Mouse (Mus musculus): ENCODE data around the gene BC024978. TPM values are rescaled to one million over a fixed set of nuclear protein-coding genes. Genes with fewer than 3 reads are reported as not detected.
A peak's percentile ranks its signal among the peaks of the same experiment; 100 is the strongest.
"Not testable (repeated sequence)": the region's sequence is repeated elsewhere in the genome, so short reads cannot be mapped to it uniquely, and the experiment has no call there.

The BC024978 gene
- polyA plus RNA-seq, 1 experiment from 2014 or later = 4.3 TPM

DNA sequence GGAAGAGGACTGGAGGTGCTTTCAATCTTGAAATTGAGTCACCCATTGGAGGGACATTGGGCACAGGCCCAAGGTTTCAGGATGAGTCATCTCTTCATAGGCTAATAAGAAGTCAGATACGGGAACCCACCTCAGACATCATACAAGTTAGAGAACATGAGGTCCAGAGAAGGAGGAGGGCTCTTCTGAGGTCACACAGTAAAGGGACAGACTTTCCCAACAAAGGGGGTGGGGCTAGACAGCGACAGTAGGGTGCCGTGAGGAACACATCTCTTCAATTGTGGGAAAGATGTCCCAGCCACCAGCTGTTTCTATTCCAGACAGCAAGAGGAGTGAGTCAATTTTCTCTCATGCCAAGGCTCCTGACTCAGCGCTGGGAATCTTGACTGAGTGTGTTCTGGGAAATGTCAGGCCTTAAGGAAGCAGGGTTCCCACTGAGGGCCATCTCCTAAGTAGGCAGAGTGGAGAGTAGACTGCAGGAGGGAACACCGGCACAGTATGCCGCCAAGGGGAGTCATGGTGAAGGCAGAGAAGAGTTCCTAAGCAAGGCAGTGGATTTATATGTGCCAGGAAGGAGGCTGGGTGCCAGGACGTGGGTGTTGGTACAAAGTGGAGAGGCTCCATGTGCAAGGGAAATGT is 36.2 kb downstream of the BC024978 start:
- no peaks in the 10 kb centered on the region for H3K9me3 ChIP-seq
- no peak for DNase-seq (ENCODE audit: extremely low spot score, low spot score)
- peaks cover 45% of the 10 kb centered on the region for H3K4me1 ChIP-seq
- WGBS = 85% methylated on average over 7 of the region's 7 CpGs
- H3K27me3 ChIP-seq (ENCODE audit: poor library complexity, severe bottlenecking) = no peaks in the 10 kb centered on the region
- peak overlapping the region; percentile 88 for H3K27ac ChIP-seq
- H3K4me3 ChIP-seq = peak overlapping the region; percentile 63; the same call in 1 of the 2 replicates
- no peaks in the 10 kb centered on the region for H3K36me3 ChIP-seq (replicated peaks)

DNA sequence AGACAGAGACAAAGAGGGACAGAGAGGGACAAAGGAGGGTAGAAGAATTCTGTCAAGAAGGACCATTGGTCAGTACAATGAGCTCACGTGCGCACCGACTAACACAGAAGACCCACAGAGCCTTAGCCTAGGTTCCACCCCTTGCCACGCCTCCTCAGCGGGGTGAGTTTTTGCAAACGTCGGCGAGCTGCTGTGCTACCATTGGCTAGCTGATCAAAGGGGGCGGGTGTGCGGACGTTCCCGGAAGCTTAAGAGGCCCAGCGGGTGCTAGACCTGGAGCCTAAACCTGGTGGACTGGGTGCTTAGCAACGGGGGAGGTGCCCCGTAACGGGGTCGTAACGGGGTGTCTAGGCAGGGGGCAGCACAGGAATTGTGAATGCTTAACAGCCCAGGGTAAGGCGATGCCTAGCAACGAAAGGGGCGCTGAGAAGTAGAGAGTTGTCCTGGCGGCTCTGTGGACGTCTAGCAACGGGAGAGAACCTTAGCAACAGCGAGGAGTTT is 37.2 kb downstream of the BC024978 start, which contains the start of gene Coq8b:
Gene Coq8b (plus strand): TSS at position 243 of the 501 bp plus-strand sequence.
- H3K36me3 ChIP-seq (replicated peaks) = peaks cover 7% of the 10 kb centered on the region
- H3K9me3 ChIP-seq = no peaks in the 10 kb centered on the region
- peak within 1 kb of the TSS; percentile 63 for H3K4me3 ChIP-seq
- peak within 1 kb of the TSS; percentile 88 for H3K27ac ChIP-seq
- no peaks in the 10 kb centered on the region for H3K27me3 ChIP-seq (ENCODE audit: poor library complexity, severe bottlenecking)
- under 1% methylated on average over 25 of the region's 25 CpGs for WGBS
- H3K4me1 ChIP-seq = peaks cover 35% of the 10 kb centered on the region
- DNase-seq (ENCODE audit: extremely low spot score, low spot score) = peak; percentile 98

DNA sequence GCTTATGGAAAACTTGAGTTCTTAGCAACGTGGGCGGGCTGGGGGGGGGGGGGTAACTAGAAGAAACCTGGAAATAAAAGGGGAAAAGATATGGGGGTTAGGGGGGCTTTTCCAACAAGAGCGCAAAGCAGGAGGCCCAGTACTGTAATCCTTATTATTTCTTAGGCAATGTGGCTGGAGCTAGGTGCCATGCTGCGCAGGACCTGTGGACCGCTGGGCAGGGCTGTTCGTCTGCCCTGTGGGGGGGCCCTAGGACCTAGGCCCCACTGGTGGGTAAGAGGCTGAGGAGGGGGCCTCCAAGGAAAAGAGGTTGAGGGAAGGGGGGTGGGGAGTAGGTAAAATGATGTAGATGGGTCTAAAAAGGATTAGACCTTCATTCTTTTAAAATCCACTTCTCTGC is 37.7 kb downstream of the BC024978 start:
- no peaks in the 10 kb centered on the region for H3K9me3 ChIP-seq
- WGBS = 2% methylated on average over 6 of the region's 6 CpGs
- H3K27ac ChIP-seq = peak overlapping the region; percentile 88
- H3K4me1 ChIP-seq = peaks cover 31% of the 10 kb centered on the region
- no peak for DNase-seq (ENCODE audit: extremely low spot score, low spot score)
- H3K36me3 ChIP-seq (replicated peaks) = peaks cover 11% of the 10 kb centered on the region
- H3K27me3 ChIP-seq (ENCODE audit: poor library complexity, severe bottlenecking) = no peaks in the 10 kb centered on the region
- peak overlapping the region; percentile 63 for H3K4me3 ChIP-seq

DNA sequence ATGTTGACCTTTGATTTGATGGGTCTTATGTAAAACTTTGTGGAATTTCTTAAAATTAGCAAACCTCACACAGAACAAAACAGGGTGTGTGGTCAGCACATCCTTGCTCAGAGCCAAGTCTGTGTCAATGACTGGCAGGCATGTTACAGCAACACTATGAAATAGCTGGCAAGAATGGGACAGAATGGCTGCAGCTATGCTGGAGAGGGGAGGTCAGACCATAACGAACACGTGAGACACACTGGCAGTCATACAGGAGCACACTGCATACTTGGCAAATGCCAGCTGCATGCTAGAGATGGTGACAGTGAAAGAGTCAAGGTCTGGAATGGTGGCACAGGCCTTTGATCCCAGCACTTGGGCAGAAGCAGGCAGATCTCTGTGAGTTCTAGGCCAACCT is 40.1 kb downstream of the BC024978 start:
- 94% methylated on average over 2 of the region's 2 CpGs for WGBS
- DNase-seq (ENCODE audit: extremely low spot score, low spot score) = no peak
- Histone ChIP-seq H3K36me3 (replicated peaks) (peaks cover 20% of the 10 kb centered on the region), H3K27ac (no peak overlapping the region), H3K27me3 (ENCODE audit: poor library complexity, severe bottlenecking) (no peaks in the 10 kb centered on the region), H3K9me3 (no peaks in the 10 kb centered on the region), H3K4me1 (peaks cover 25% of the 10 kb centered on the region), H3K4me3 (no peak overlapping the region)

DNA sequence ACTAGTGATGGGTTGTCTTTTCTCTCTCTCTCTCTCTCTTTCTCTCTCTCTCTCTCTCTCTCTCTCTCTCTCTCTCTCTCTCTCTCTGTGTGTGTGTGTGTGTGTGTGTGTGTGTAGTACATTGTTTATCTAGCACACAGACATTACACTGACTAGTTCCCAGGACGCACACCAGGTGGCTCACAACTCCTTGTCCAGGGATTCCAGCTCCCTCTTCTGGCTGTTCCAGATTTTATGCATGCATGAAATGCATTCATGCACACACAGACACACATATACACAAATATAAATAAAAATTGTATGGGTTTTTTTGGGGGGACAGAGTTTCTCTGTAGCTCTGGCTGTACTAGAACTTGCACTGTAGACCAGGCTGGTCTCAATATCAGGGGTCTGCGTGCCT is 41.9 kb downstream of the BC024978 start:
- H3K27ac ChIP-seq = no peak overlapping the region
- H3K4me3 ChIP-seq = no peak overlapping the region
- DNase-seq (ENCODE audit: extremely low spot score, low spot score) = no peak
- H3K4me1 ChIP-seq = peaks cover 17% of the 10 kb centered on the region
- H3K9me3 ChIP-seq = no peaks in the 10 kb centered on the region
- no peaks in the 10 kb centered on the region for H3K27me3 ChIP-seq (ENCODE audit: poor library complexity, severe bottlenecking)
- WGBS = 98% methylated on average over 2 of the region's 2 CpGs
- peaks cover 29% of the 10 kb centered on the region for H3K36me3 ChIP-seq (replicated peaks)

DNA sequence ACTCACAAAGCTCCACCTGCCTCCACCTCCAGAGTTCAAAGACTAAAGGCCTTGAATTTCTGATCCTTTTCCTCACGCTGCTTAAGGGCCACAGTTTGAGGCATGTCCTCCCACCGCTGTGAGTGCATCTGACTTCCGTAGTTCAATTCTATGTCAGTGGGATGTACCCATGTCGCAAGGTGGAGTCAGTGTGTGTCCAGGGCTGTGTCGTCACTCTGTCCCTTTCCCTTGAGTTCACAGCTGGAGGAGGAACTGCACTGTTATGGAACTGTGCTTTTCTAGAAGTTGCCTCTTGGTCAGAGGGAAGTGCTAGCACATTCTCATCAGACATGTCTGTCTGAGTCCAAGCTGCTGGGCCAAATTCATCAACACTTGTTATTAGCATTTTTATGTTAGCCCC is 43.0 kb downstream of the BC024978 start:
- no peak overlapping the region for H3K4me3 ChIP-seq
- H3K9me3 ChIP-seq = 0 out of 2 replicates have a peak, but pooled peaks cover 3% of the 10 kb centered on the region
- H3K36me3 ChIP-seq (replicated peaks) = peaks cover 39% of the 10 kb centered on the region
- peaks cover 9% of the 10 kb centered on the region for H3K4me1 ChIP-seq
- WGBS = 94% methylated on average over 5 of the region's 5 CpGs
- no peaks in the 10 kb centered on the region for H3K27me3 ChIP-seq (ENCODE audit: poor library complexity, severe bottlenecking)
- no peak overlapping the region for H3K27ac ChIP-seq
- no peak for DNase-seq (ENCODE audit: extremely low spot score, low spot score)

DNA sequence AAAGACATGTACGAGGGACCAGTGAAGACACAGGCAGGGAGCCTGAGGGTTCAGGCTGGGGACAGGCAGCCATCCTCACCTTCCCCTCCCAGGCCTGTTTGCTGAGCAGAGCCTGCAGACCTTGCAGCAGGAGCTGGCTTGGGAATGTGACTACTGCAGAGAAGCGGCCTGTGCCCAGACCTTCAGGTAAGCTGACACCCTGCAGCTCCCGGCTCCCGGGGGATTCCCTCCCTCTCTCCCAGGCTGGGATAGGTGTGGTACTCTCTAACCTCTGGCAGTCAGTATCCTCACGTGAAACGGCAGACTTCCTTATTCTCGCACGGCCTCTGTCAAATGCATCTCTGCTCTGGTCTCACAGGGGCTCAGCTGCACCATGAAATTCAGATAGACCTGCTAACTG is 47.6 kb downstream of the BC024978 start:
- H3K4me3 ChIP-seq = no peak overlapping the region
- H3K27me3 ChIP-seq (ENCODE audit: poor library complexity, severe bottlenecking) = no peaks in the 10 kb centered on the region
- no peaks in the 10 kb centered on the region for H3K4me1 ChIP-seq
- 71% methylated on average over 8 of the region's 8 CpGs for WGBS
- H3K36me3 ChIP-seq (replicated peaks) = peaks cover 64% of the 10 kb centered on the region
- no peak overlapping the region for H3K27ac ChIP-seq
- DNase-seq (ENCODE audit: extremely low spot score, low spot score) = no peak
- H3K9me3 ChIP-seq = 0 out of 2 replicates have a peak, but pooled peaks cover 3% of the 10 kb centered on the region

DNA sequence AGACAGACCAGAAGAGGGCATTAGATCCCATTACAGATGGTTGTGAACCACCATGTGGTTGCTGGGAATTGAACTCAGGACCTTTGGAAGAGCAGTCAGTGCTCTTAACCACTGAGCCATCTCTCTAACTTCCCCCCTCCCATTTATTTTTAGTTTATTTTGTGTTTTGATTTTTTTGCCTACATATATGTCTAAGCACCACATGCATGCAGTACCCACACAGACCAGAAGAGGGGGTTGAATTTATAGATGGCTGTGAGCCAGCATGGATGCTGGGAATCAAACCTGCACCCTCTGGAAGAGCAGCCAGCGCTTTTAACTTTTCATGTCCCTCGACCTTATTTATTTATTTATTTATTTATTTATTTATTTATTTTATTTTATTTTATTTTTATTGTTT is 48.5 kb downstream of the BC024978 start:
- not testable (repeated sequence) for H3K4me1 ChIP-seq; H3K4me3 ChIP-seq; H3K27me3 ChIP-seq (ENCODE audit: poor library complexity, severe bottlenecking); DNase-seq (ENCODE audit: extremely low spot score, low spot score); H3K27ac ChIP-seq; H3K9me3 ChIP-seq
- H3K36me3 ChIP-seq (replicated peaks) = peaks cover 64% of the 10 kb centered on the region
- 86% methylated on average over 2 of the region's 2 CpGs for WGBS

DNA sequence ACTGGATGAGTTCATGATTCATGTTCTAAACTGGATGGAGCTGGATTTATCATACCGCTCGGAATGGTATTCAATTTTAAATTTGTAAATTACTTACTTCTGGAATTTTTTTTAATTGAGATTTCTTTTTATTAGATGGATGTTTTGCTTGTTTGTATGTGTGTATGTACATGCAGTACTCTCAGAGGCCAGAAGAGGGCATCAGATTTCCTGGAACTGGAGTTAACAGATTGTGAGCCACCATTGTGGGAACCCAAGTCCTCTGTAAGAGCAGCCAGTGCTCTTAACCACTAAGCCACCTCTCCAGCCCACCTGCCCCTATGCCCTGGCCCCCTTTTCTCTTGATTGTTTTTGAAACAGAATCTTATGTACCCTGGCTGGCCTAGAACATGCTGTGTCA is 53.6 kb downstream of the BC024978 start:
- Histone ChIP-seq H3K9me3 (no peaks in the 10 kb centered on the region), H3K27ac (no peak overlapping the region), H3K4me3 (no peak overlapping the region), H3K4me1 (no peaks in the 10 kb centered on the region), H3K27me3 (ENCODE audit: poor library complexity, severe bottlenecking) (no peaks in the 10 kb centered on the region), H3K36me3 (replicated peaks) (peaks cover 60% of the 10 kb centered on the region)
- DNase-seq (ENCODE audit: extremely low spot score, low spot score) = no peak
- WGBS = 85% methylated on average over 2 of the region's 2 CpGs

DNA sequence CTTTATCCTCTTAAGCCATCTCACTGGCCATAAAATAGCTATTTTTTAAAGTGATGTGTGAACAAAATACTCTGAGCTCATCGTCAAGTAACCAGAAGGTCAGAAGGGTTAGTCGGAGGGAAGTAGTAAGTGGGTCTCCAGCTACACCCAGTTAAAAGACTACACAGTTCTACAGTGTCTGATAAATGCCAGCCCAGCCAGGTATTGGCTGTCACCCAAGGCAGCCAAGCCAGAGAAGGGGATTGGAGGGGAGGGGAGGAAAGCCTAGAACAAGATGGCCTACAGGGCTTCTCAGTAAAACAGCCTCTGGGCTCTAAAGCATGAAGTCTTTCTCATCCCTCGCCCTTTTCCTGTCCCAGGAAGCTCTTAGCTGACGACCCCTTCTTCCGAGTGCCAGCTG is 54.3 kb downstream of the BC024978 start:
- Histone ChIP-seq H3K27ac (no peak overlapping the region), H3K4me3 (no peak overlapping the region), H3K4me1 (no peaks in the 10 kb centered on the region), H3K36me3 (replicated peaks) (peaks cover 58% of the 10 kb centered on the region), H3K27me3 (ENCODE audit: poor library complexity, severe bottlenecking) (no peaks in the 10 kb centered on the region), H3K9me3 (no peaks in the 10 kb centered on the region)
- no peak for DNase-seq (ENCODE audit: extremely low spot score, low spot score)
- 87% methylated on average over 5 of the region's 5 CpGs for WGBS

DNA sequence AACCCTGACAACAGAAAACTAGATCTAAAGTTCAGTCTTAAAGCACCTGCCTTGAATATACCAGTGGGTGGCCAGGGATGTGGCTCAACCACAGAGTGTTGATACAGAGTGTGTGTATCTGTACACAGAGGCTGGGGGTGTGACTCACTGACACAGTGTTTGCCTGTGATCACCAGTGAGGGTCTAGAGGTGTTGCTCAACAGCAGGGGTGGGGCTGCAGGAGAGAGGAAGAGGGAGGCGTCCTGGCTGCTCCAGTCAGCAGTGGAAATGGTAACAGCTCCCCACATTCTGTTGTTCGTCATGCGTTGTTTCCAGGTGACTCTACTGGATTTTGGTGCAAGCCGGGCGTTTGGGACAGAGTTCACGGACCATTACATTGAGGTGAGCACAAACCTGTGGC is 56.4 kb downstream of the BC024978 start:
- H3K27ac ChIP-seq = no peak overlapping the region
- peaks cover 14% of the 10 kb centered on the region for H3K4me1 ChIP-seq
- DNase-seq (ENCODE audit: extremely low spot score, low spot score) = no peak
- WGBS = 89% methylated on average over 6 of the region's 6 CpGs
- no peaks in the 10 kb centered on the region for H3K9me3 ChIP-seq
- no peak overlapping the region for H3K4me3 ChIP-seq
- peaks cover 40% of the 10 kb centered on the region for H3K36me3 ChIP-seq (replicated peaks)
- H3K27me3 ChIP-seq (ENCODE audit: poor library complexity, severe bottlenecking) = 0 out of 2 replicates have a peak, but pooled peaks cover 5% of the 10 kb centered on the region

DNA sequence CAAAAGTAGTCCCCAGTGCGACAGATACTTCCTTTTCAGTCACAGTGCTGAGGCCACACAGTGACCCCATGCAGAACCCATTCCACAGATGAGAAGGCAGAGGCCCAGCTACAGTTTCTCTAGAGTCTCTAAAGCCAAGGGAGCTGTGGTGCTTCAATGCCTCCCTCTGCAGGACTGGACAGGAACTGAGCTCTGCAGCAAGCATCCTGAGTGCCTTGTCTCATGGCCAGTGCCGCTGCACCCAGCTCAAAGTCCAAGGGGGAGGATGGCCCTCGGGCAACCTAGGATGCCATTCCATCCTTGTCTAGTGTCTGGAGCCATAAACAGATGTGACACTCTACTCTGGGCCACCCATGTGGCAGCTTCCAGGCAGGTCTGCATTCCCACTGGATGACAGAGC is 60.1 kb downstream of the BC024978 start:
- Histone ChIP-seq H3K9me3 (no peaks in the 10 kb centered on the region), H3K27ac (peak overlapping the region; percentile 31; the same call in 1 of the 2 replicates), H3K36me3 (replicated peaks) (peaks cover 23% of the 10 kb centered on the region), H3K4me3 (no peak overlapping the region), H3K4me1 (peaks cover 50% of the 10 kb centered on the region), H3K27me3 (ENCODE audit: poor library complexity, severe bottlenecking) (peaks cover 13% of the 10 kb centered on the region; the same call in 1 of the 2 replicates)
- DNase-seq (ENCODE audit: extremely low spot score, low spot score) = no peak
- WGBS = 85% methylated on average over 3 of the region's 3 CpGs

DNA sequence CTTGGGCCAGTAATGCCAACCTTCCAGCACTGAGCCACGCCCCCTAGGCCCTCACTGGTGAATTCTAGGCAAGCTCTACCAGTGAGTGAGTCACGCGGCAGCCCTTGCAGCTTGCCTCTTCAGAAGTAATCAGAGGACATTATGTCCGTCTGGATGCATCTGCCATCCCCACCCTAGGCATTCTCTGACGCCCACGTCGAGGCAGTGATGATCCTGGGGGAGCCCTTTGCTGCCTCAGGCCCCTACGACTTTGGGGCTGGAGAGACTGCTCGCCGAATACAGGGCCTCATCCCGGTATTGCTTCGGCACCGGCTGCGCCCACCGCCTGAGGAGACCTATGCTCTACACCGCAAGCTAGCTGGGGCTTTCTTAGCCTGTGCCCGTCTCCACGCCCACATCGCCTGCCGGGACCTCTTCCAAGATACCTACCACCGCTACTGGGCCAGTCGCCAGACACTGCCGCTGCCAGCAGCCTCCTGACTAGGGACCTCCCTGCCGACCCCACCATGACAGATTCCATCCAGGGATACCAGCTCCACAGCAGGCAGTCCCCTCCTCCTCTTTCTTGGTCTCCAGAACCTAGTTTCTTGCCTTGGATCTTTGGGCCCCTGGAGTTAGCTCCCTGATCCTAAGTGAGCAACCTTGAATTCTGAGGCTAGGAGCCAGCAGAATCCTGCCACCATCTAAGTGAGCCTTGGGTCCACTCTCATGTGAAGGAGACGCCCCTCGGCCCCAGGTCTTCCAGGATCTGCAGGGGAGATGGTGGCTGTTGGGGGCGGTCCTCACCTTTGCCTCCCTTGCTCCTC is 61.7 kb downstream of the BC024978 start:
- Histone ChIP-seq H3K4me1 (peaks cover 65% of the 10 kb centered on the region), H3K27ac (peak overlapping the region; percentile 94), H3K4me3 (peak overlapping the region; percentile 92), H3K9me3 (no peaks in the 10 kb centered on the region), H3K27me3 (ENCODE audit: poor library complexity, severe bottlenecking) (peaks cover 13% of the 10 kb centered on the region; the same call in 1 of the 2 replicates), H3K36me3 (replicated peaks) (peaks cover 23% of the 10 kb centered on the region)
- peak; percentile 41 for DNase-seq (ENCODE audit: extremely low spot score, low spot score)
- WGBS = 13% methylated on average over 27 of the region's 27 CpGs

Measured in forebrain, embryonic 10.5 days (tissue).